Mouse (Mus musculus) erythroblast, embryonic 14.5 days (primary cell): ENCODE results near the gene Clip2.

Experiments
- GATA1 ChIP-seq: IDR thresholded peaks from 2 replicates; pipeline ENCODE4 v1.6.1; 2012; ENCODE audit warnings: low read length, inconsistent platforms, mixed read lengths
- TAL1 ChIP-seq: IDR thresholded peaks from 3 replicates; pipeline ENCODE4 v1.6.1; 2012; ENCODE audit warnings: low read length, inconsistent platforms, mixed read lengths

DNA sequence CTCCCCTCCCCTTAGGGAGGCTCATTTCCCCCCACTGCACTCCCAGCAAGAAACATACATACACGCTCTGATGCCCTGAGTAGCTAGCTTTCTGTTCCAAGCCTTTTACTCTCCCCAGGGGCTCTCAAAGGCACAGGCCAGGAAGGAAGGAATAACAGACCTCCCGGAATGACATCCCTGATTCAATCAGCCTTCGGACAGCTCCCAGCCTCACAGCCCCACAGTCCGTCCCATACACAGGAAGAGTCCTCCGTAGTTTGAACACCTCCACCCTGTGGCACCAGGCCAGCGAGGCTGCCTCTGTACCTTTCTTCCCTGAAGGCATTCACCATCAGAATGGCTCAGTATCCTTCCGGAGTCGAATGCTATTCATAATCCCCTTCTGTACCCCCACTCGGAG, 23.7 kb downstream of the Clip2 start:
- TF ChIP-seq GATA1 = no peak
- TF ChIP-seq TAL1 = no peak
